Mouse (Mus musculus): ENCODE results near the gene Pnpla5. TPM values are rescaled to one million over a fixed set of nuclear protein-coding genes. Genes with fewer than 3 reads are reported as not detected.

Pnpla5 gene
- polyA plus RNA-seq, 1 experiment, result not detected

- Histone ChIP-seq H3K4me1 (ENCODE audit: control insufficient read depth, insufficient read depth, low read length) (no peaks in the 10 kb centered on the region), H3K4me3 (ENCODE audit: insufficient read depth, low read length) (no peak overlapping the region), H3K27ac (ENCODE audit: insufficient read depth, low read length) (no peak overlapping the region)
- TF ChIP-seq POLR2A (IDR thresholded peaks at IDR 0.05; ENCODE audit: low read depth, low read length), result no peak
- TF ChIP-seq CTCF (IDR thresholded peaks at IDR 0.05; ENCODE audit: borderline replicate concordance, insufficient read depth, low read length), result no peak
Measured at GRCm38 (mm10) chr15:84140109-84140508, 17.1 kb upstream of the Pnpla5 start.

- Histone ChIP-seq H3K27ac (ENCODE audit: insufficient read depth, low read length) (no peak overlapping the region), H3K4me3 (ENCODE audit: insufficient read depth, low read length) (no peak overlapping the region)
Measured at GRCm38 (mm10) chr15:84139592-84140005, 16.6 kb upstream of the Pnpla5 start.

GRCm38 (mm10) chr15:84136473-84137415 lies 13.8 kb upstream of the Pnpla5 start:
- no peak for TF ChIP-seq CTCF (IDR thresholded peaks at IDR 0.05; ENCODE audit: borderline replicate concordance, insufficient read depth, low read length)
- TF ChIP-seq POLR2A (IDR thresholded peaks at IDR 0.05; ENCODE audit: low read depth, low read length), result no peak
- Histone ChIP-seq H3K4me3 (ENCODE audit: insufficient read depth, low read length) (no peak overlapping the region), H3K27ac (ENCODE audit: insufficient read depth, low read length) (no peak overlapping the region), H3K4me1 (ENCODE audit: control insufficient read depth, insufficient read depth, low read length) (no peaks in the 10 kb centered on the region)

More at GRCm38 (mm10) chr15:84139592-84140005, 16.6 kb upstream of the Pnpla5 start:
- TF ChIP-seq CTCF (IDR thresholded peaks at IDR 0.05; ENCODE audit: borderline replicate concordance, insufficient read depth, low read length) (no peak), POLR2A (IDR thresholded peaks at IDR 0.05; ENCODE audit: low read depth, low read length) (no peak)
- H3K4me1 ChIP-seq (ENCODE audit: control insufficient read depth, insufficient read depth, low read length), result no peaks in the 10 kb centered on the region

- H3K27ac ChIP-seq (ENCODE audit: insufficient read depth, low read length), result no peak overlapping the region
- TF ChIP-seq CTCF (IDR thresholded peaks at IDR 0.05; ENCODE audit: borderline replicate concordance, insufficient read depth, low read length) (peak; percentile 22; the same call in 1 of the 2 replicates), POLR2A (IDR thresholded peaks at IDR 0.05; ENCODE audit: low read depth, low read length) (no peak)
- H3K4me1 ChIP-seq (ENCODE audit: control insufficient read depth, insufficient read depth, low read length), result no peaks in the 10 kb centered on the region
- no peak overlapping the region for H3K4me3 ChIP-seq (ENCODE audit: insufficient read depth, low read length)
Measured at GRCm38 (mm10) chr15:84135472-84135871, 12.5 kb upstream of the Pnpla5 start.

- Histone ChIP-seq H3K4me1 (ENCODE audit: control insufficient read depth, insufficient read depth, low read length) (no peaks in the 10 kb centered on the region), H3K27ac (ENCODE audit: insufficient read depth, low read length) (no peak overlapping the region), H3K4me3 (ENCODE audit: insufficient read depth, low read length) (no peak overlapping the region)
- TF ChIP-seq CTCF (IDR thresholded peaks at IDR 0.05; ENCODE audit: borderline replicate concordance, insufficient read depth, low read length), result no peak
- no peak for TF ChIP-seq POLR2A (IDR thresholded peaks at IDR 0.05; ENCODE audit: low read depth, low read length)
Measured at GRCm38 (mm10) chr15:84133440-84133839, 10.5 kb upstream of the Pnpla5 start.

- no peaks in the 10 kb centered on the region for H3K4me1 ChIP-seq (ENCODE audit: control insufficient read depth, insufficient read depth, low read length)
- TF ChIP-seq POLR2A (IDR thresholded peaks at IDR 0.05; ENCODE audit: low read depth, low read length) (no peak), CTCF (IDR thresholded peaks at IDR 0.05; ENCODE audit: borderline replicate concordance, insufficient read depth, low read length) (no peak)
- no peak overlapping the region for H3K27ac ChIP-seq (ENCODE audit: insufficient read depth, low read length)
- H3K4me3 ChIP-seq (ENCODE audit: insufficient read depth, low read length), result no peak overlapping the region
Measured at GRCm38 (mm10) chr15:84131971-84132370, 9.0 kb upstream of the Pnpla5 start.

- TF ChIP-seq POLR2A (IDR thresholded peaks at IDR 0.05; ENCODE audit: low read depth, low read length) (no peak), CTCF (IDR thresholded peaks at IDR 0.05; ENCODE audit: borderline replicate concordance, insufficient read depth, low read length) (no peak)
- no peaks in the 10 kb centered on the region for H3K4me1 ChIP-seq (ENCODE audit: control insufficient read depth, insufficient read depth, low read length)
- H3K27ac ChIP-seq (ENCODE audit: insufficient read depth, low read length), result no peak overlapping the region
- no peak overlapping the region for H3K4me3 ChIP-seq (ENCODE audit: insufficient read depth, low read length)
Measured at GRCm38 (mm10) chr15:84131096-84131786, 8.3 kb upstream of the Pnpla5 start.

- no peak for TF ChIP-seq CTCF (IDR thresholded peaks at IDR 0.05; ENCODE audit: borderline replicate concordance, insufficient read depth, low read length)
- no peak for TF ChIP-seq POLR2A (IDR thresholded peaks at IDR 0.05; ENCODE audit: low read depth, low read length)
- no peaks in the 10 kb centered on the region for H3K4me1 ChIP-seq (ENCODE audit: control insufficient read depth, insufficient read depth, low read length)
- H3K27ac ChIP-seq (ENCODE audit: insufficient read depth, low read length), result no peak overlapping the region
- H3K4me3 ChIP-seq (ENCODE audit: insufficient read depth, low read length), result no peak overlapping the region
Measured at GRCm38 (mm10) chr15:84126871-84127270, 3.9 kb upstream of the Pnpla5 start.

GRCm38 (mm10) chr15:84126447-84126846 lies 3.5 kb upstream of the Pnpla5 start:
- Histone ChIP-seq H3K4me3 (ENCODE audit: insufficient read depth, low read length) (no peak overlapping the region), H3K4me1 (ENCODE audit: control insufficient read depth, insufficient read depth, low read length) (no peaks in the 10 kb centered on the region), H3K27ac (ENCODE audit: insufficient read depth, low read length) (no peak overlapping the region)
- TF ChIP-seq CTCF (IDR thresholded peaks at IDR 0.05; ENCODE audit: borderline replicate concordance, insufficient read depth, low read length) (no peak), POLR2A (IDR thresholded peaks at IDR 0.05; ENCODE audit: low read depth, low read length) (no peak)

GRCm38 (mm10) chr15:84124086-84124485 lies 1.1 kb upstream of the Pnpla5 start:
- TF ChIP-seq CTCF (IDR thresholded peaks at IDR 0.05; ENCODE audit: borderline replicate concordance, insufficient read depth, low read length) (no peak), POLR2A (IDR thresholded peaks at IDR 0.05; ENCODE audit: low read depth, low read length) (no peak)
- Histone ChIP-seq H3K4me3 (ENCODE audit: insufficient read depth, low read length) (no peak overlapping the region), H3K4me1 (ENCODE audit: control insufficient read depth, insufficient read depth, low read length) (no peaks in the 10 kb centered on the region), H3K27ac (ENCODE audit: insufficient read depth, low read length) (no peak overlapping the region)

Data from embryonic fibroblast, embryonic 13.5 days (primary cell).